Mouse (Mus musculus) bone marrow macrophage, adult 2 months (primary cell): Measurements from ENCODE around the gene Yeats2. TPM values are rescaled to one million over a fixed set of nuclear protein-coding genes. Genes with fewer than 3 reads are reported as not detected.

Experiments used
- H3K27ac ChIP-seq: 2 replicates; pipeline ENCODE4 v1.5.1; 2012; ENCODE audit warnings: low read depth, low read length; ENCODE audit not compliant: insufficient read depth
- H3K4me1 ChIP-seq: 2 replicates; pipeline ENCODE4 v1.6.1; 2012; ENCODE audit warnings: low read length; ENCODE audit not compliant: control insufficient read depth, insufficient read depth
- H3K4me3 ChIP-seq: 2 replicates; pipeline ENCODE4 v1.5.1; 2012; ENCODE audit warnings: mild to moderate bottlenecking, low read length, moderate library complexity; ENCODE audit not compliant: insufficient read depth
- CTCF ChIP-seq: IDR thresholded peaks from 2 replicates; pipeline ENCODE4 v1.5.1; 2012; ENCODE audit warnings: low read depth, mild to moderate bottlenecking, low read length, moderate library complexity
- POLR2A ChIP-seq: IDR thresholded peaks from 2 replicates; pipeline ENCODE4 v1.6.1; 2012; ENCODE audit warnings: mild to moderate bottlenecking, low read depth, low read length, borderline replicate concordance
- polyA plus RNA-seq: library from polyadenylated mRNA; stranded (reverse); fragments of >200 nt; gene quantifications from 2 replicates; pipeline ENCODE4 v1.2.4, GENCODE M21; 2012; ENCODE audit not compliant: missing spikeins, insufficient read depth, insufficient read length

Gene Yeats2
- polyA plus RNA-seq, 1 experiment, result 15.1 TPM

DNA sequence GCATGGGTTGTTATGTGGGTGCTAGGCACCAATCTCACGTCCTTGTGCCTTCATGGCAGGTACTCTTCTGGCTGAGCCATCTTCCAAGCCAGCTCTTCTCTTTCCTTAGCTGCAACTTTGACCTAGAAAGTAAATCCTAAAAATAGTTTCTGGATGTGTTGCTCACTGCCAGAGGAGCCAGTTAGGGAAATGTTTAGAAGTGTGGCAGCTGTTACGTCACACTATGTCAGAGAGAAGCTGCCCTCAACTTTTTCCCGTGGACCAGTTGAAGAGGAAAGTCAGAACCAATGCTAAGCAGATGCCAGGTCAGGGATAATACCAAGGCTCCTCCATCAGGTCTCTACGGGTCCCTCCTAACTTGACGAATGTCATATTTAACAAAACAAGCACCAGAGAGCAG is 138.5 kb downstream of the Yeats2 start:
- TF ChIP-seq CTCF (no peak), POLR2A (no peak)

DNA sequence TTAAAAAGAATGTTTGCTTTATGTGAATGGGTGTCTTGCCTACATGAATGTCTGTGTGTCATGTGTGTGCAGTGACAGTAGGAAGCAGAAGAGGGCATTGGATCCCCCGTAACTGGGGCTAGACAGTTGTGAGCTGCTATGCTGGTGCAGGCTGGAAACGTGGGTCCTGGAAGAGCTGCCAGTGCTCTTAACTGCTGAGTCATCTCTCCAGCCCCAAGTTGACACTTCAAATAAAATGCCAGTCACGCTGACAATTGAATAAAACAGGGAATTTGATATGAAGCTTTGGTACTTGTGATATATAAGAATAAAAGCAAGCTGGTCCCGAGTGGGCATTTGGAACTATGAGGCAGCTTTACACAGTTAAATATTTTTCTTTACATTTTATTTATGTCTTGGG is 139.4 kb downstream of the Yeats2 start:
- TF ChIP-seq POLR2A, result no peak
- TF ChIP-seq CTCF, result no peak
- H3K27ac ChIP-seq, result no peak overlapping the region
- H3K4me1 ChIP-seq, result 0 out of 2 replicates have a peak, but pooled peaks cover 2% of the 10 kb centered on the region
- no peak overlapping the region for H3K4me3 ChIP-seq

More for the DNA sequence above, 138.5 kb downstream of the Yeats2 start:
- no peak overlapping the region for H3K27ac ChIP-seq
- H3K4me1 ChIP-seq, result 0 out of 2 replicates have a peak, but pooled peaks cover 2% of the 10 kb centered on the region
- no peak overlapping the region for H3K4me3 ChIP-seq

Other genes with a start within 250 kb of the Yeats2 start
- 47.2 and 50.7 TPM in 2 replicates for gene Klhl6, start 158.0 kb upstream of the Yeats2 start, polyA plus RNA-seq
- 75.5 and 95.2 TPM in 2 replicates for gene Klhl24, start 43.5 kb upstream of the Yeats2 start, polyA plus RNA-seq
- gene Map6d1, start 100.3 kb downstream of the Yeats2 start, polyA plus RNA-seq, result not detected in 2 replicates
- gene Parl, start 161.3 kb downstream of the Yeats2 start, polyA plus RNA-seq, result 44.4 and 47.9 TPM in 2 replicates
- 0.47 TPM in 1 of 2 replicates, not detected in the other for gene Cyp2ab1, start 184.3 kb downstream of the Yeats2 start, polyA plus RNA-seq